Mouse (Mus musculus) liver, embryonic 13.5 days (tissue): ENCODE measurements around the gene 1700034J05Rik. TPM values are rescaled to one million over a fixed set of nuclear protein-coding genes. Genes with fewer than 3 reads are reported as not detected.

ENCODE experiments used
- ATAC-seq: fragments of 200-750 bp; cut with Nextera tagmentation; 2 replicates; pipeline ENCODE4 v1.8.0; 2017; ENCODE audit warnings: low read depth, mild to moderate bottlenecking, moderate number of reproducible peaks, moderate library complexity
- DNase-seq: peaks from one replicate; pipeline ENCODE4 v3.0.0; 2022
- H3K27ac ChIP-seq: fragments of 300-500 bp; sonication (generic); 2 replicates; pipeline ENCODE4 v1.5.1; 2015; ENCODE audit warnings: moderate library complexity, mild to moderate bottlenecking, inconsistent platforms
- H3K27me3 ChIP-seq: fragments of 300-500 bp; sonication (generic); 2 replicates; pipeline ENCODE4 v1.6.1; 2015; ENCODE audit warnings: mild to moderate bottlenecking, inconsistent platforms
- H3K36me3 ChIP-seq: fragments of 300-500 bp; sonication (generic); 2 replicates; pipeline ENCODE4 v1.6.1; 2015; ENCODE audit warnings: mild to moderate bottlenecking, inconsistent platforms
- H3K4me1 ChIP-seq: fragments of 300-500 bp; sonication (generic); replicated peaks from 2 replicates; pipeline ENCODE4 v1.6.1; 2015; ENCODE audit warnings: inconsistent platforms
- H3K4me2 ChIP-seq: fragments of 300-500 bp; sonication (generic); 2 replicates; pipeline ENCODE4 v1.6.1; 2015; ENCODE audit warnings: inconsistent platforms, mild to moderate bottlenecking, moderate library complexity
- H3K4me3 ChIP-seq: fragments of 300-500 bp; sonication (generic); replicated peaks from 2 replicates; pipeline ENCODE4 v1.5.1; 2015; ENCODE audit warnings: mild to moderate bottlenecking, inconsistent platforms
- H3K9ac ChIP-seq: fragments of 300-500 bp; sonication (generic); 2 replicates; pipeline ENCODE4 v1.6.1; 2015; ENCODE audit warnings: mild to moderate bottlenecking, inconsistent platforms
- H3K9me3 ChIP-seq: fragments of 300-500 bp; sonication (generic); replicated peaks from 2 replicates; pipeline ENCODE4 v1.6.1; 2016; ENCODE audit warnings: inconsistent platforms
- WGBS: fragments of 180-500 bp; shearing (Covaris S2); methylation state at CpG from one replicate; pipeline ENCODE4 v1.1.7; 2015; ENCODE audit not compliant: insufficient replicate concordance; 5-methylcytosine and 5-hydroxymethylcytosine counted together
- polyA plus RNA-seq: library from polyadenylated mRNA; unstranded; fragments of >200 nt; fragmentation: Nextera tagmentation; extraction: Ambion mirVana; gene quantifications from 2 replicates; pipeline ENCODE4 v1.2.1, GENCODE M21; 2015

Gene 1700034J05Rik
- polyA plus RNA-seq, 1 experiment from 2014 or later: not detected

- no peak overlapping the region for H3K4me2 ChIP-seq
- no peaks in the 10 kb centered on the region for H3K9me3 ChIP-seq
- no peak for ATAC-seq
- H3K9ac ChIP-seq: no peak overlapping the region
- peaks cover 46% of the 10 kb centered on the region for H3K4me1 ChIP-seq
- H3K27me3 ChIP-seq: no peaks in the 10 kb centered on the region
- H3K36me3 ChIP-seq: no peaks in the 10 kb centered on the region
- no peak overlapping the region for H3K4me3 ChIP-seq
- no peak overlapping the region for H3K27ac ChIP-seq
- no peak for DNase-seq
- WGBS: 69% methylated on average over 6 of the region's 6 CpGs
Measured at GRCm38 (mm10) chr6:146963396-146964150, 9.4 kb upstream of the 1700034J05Rik start.

GRCm38 (mm10) chr6:146961832-146962481, 7.7 kb upstream of the 1700034J05Rik start:
- ATAC-seq (peak; percentile 86), DNase-seq (peak; percentile 36)
- peak overlapping the region; percentile 71 for H3K27ac ChIP-seq
- H3K4me1 ChIP-seq: peaks cover 46% of the 10 kb centered on the region
- H3K4me2 ChIP-seq: 0 out of 2 replicates have a peak overlapping the region, but pooled peaks have one; percentile 12
- 22% methylated on average over 6 of the region's 6 CpGs for WGBS
- peak overlapping the region; percentile 3; the same call in 1 of the 2 replicates for H3K9ac ChIP-seq
- no peaks in the 10 kb centered on the region for H3K9me3 ChIP-seq
- H3K36me3 ChIP-seq: no peaks in the 10 kb centered on the region
- H3K27me3 ChIP-seq: no peaks in the 10 kb centered on the region
- H3K4me3 ChIP-seq: no peak overlapping the region

GRCm38 (mm10) chr6:146960956-146961355, 6.7 kb upstream of the 1700034J05Rik start:
- WGBS: 64% methylated on average over 5 of the region's 5 CpGs
- no peak for DNase-seq
- Histone ChIP-seq H3K4me3 (no peak overlapping the region), H3K36me3 (no peaks in the 10 kb centered on the region), H3K9me3 (no peaks in the 10 kb centered on the region), H3K9ac (0 out of 2 replicates have a peak overlapping the region, but pooled peaks have one; percentile 3), H3K4me1 (peaks cover 42% of the 10 kb centered on the region), H3K27ac (peak overlapping the region; percentile 71), H3K4me2 (no peak overlapping the region), H3K27me3 (no peaks in the 10 kb centered on the region)
- no peak for ATAC-seq

DNA sequence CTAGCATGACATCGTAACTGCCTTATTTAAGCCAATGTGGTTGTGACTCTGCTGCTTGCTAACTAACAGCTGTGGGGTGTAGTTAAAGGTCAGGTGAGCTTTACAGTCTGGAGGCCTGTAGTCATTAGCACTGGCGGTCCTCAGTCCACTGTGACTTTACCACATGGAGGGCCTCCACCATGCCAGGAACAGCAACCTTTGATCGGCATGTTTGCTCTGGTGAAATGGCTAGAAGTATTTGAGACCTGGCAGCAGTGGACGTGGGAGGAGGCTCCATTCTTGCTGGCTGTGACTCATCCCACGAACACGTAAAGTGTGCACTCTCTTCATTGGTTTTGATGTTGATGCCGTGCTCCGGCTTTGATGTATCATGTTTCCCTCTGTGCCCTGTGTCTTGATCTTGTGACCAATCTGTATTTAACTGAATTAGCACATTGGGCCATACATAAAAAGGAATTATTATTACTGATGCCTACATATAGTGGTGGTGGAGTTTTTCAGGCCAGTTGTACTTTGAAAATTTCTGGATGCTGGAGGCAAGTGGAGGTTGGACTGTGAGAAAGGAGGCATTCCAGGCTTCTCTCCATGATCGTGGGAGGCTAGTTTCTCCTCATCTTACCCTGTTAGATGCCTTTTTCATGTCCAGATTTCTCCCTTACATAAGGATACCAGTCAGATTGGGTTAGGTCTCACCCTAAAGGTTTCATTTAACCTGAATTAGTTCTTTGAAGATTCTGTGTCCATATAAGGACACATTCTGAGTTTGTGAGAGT, 5.9 kb upstream of the 1700034J05Rik start:
- DNase-seq: no peak
- no peaks in the 10 kb centered on the region for H3K27me3 ChIP-seq
- no peak overlapping the region for H3K4me2 ChIP-seq
- no peak overlapping the region for H3K27ac ChIP-seq
- H3K4me3 ChIP-seq: no peak overlapping the region
- no peaks in the 10 kb centered on the region for H3K36me3 ChIP-seq
- ATAC-seq: no peak
- H3K4me1 ChIP-seq: peaks cover 50% of the 10 kb centered on the region
- H3K9ac ChIP-seq: no peak overlapping the region
- no peaks in the 10 kb centered on the region for H3K9me3 ChIP-seq
- 69% methylated on average over 9 of the region's 9 CpGs for WGBS

GRCm38 (mm10) chr6:146958694-146959093, 4.5 kb upstream of the 1700034J05Rik start:
- peaks cover 53% of the 10 kb centered on the region for H3K4me1 ChIP-seq
- no peak overlapping the region for H3K4me3 ChIP-seq
- no peaks in the 10 kb centered on the region for H3K9me3 ChIP-seq
- H3K27ac ChIP-seq: no peak overlapping the region
- no peak for DNase-seq
- no peaks in the 10 kb centered on the region for H3K36me3 ChIP-seq
- no peaks in the 10 kb centered on the region for H3K27me3 ChIP-seq
- WGBS: 44% methylated on average over 1 of the region's 1 CpGs
- no peak overlapping the region for H3K4me2 ChIP-seq
- no peak overlapping the region for H3K9ac ChIP-seq
- ATAC-seq: no peak

- peaks cover 53% of the 10 kb centered on the region for H3K4me1 ChIP-seq
- H3K27ac ChIP-seq: no peak overlapping the region
- no peaks in the 10 kb centered on the region for H3K27me3 ChIP-seq
- ATAC-seq: no peak
- H3K36me3 ChIP-seq: no peaks in the 10 kb centered on the region
- H3K9ac ChIP-seq: no peak overlapping the region
- WGBS: 82% methylated on average over 1 of the region's 1 CpGs
- no peak overlapping the region for H3K4me2 ChIP-seq
- no peak overlapping the region for H3K4me3 ChIP-seq
- no peaks in the 10 kb centered on the region for H3K9me3 ChIP-seq
- DNase-seq: no peak
Measured at GRCm38 (mm10) chr6:146956961-146957360, 2.7 kb upstream of the 1700034J05Rik start.

DNA sequence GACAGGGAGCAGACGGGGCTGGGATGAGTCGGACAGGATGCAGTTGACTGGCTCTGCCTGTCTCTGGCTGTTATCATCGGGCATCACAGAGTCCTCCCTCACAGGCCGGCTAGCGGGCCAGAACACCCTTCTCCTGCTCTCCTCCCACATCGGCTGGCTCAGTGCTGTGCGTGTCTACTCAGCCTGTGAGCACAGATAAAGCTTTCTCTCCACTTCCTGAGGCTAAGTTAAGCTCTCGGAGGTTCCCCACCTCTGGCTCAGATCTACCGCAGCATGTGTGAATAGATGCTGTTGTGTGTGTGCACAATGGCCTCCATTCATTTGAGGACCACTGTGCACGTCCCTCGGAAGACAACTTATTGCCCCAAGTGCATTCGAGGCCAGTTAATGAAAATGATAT, 1.7 kb upstream of the 1700034J05Rik start:
- H3K27ac ChIP-seq: peak overlapping the region; percentile 62
- no peak overlapping the region for H3K9ac ChIP-seq
- peak overlapping the region; percentile 28 for H3K4me2 ChIP-seq
- H3K36me3 ChIP-seq: no peaks in the 10 kb centered on the region
- DNase-seq (peak; percentile 71), ATAC-seq (peak; percentile 100)
- no peaks in the 10 kb centered on the region for H3K9me3 ChIP-seq
- no peaks in the 10 kb centered on the region for H3K27me3 ChIP-seq
- WGBS: 17% methylated on average over 12 of the region's 12 CpGs
- H3K4me1 ChIP-seq: peaks cover 46% of the 10 kb centered on the region
- H3K4me3 ChIP-seq: no peak overlapping the region

GRCm38 (mm10) chr6:146955475-146955874, 1.3 kb upstream of the 1700034J05Rik start:
- WGBS: 18% methylated on average over 1 of the region's 1 CpGs
- ATAC-seq: peak; percentile 62
- Histone ChIP-seq H3K4me3 (no peak overlapping the region), H3K9ac (no peak overlapping the region), H3K9me3 (no peaks in the 10 kb centered on the region), H3K27ac (peak overlapping the region; percentile 62), H3K4me2 (peak overlapping the region; percentile 28), H3K27me3 (no peaks in the 10 kb centered on the region), H3K4me1 (peaks cover 42% of the 10 kb centered on the region), H3K36me3 (no peaks in the 10 kb centered on the region)
- DNase-seq: no peak

GRCm38 (mm10) chr6:146950454-146950832, 3.8 kb downstream of the 1700034J05Rik start:
- H3K4me1 ChIP-seq: peaks cover 60% of the 10 kb centered on the region
- H3K4me3 ChIP-seq: no peak overlapping the region
- WGBS: 12% methylated on average over 1 of the region's 1 CpGs
- H3K27ac ChIP-seq: no peak overlapping the region
- H3K9me3 ChIP-seq: no peaks in the 10 kb centered on the region
- H3K4me2 ChIP-seq: no peak overlapping the region
- DNase-seq: no peak
- no peak for ATAC-seq
- H3K36me3 ChIP-seq: no peaks in the 10 kb centered on the region
- no peak overlapping the region for H3K9ac ChIP-seq
- no peaks in the 10 kb centered on the region for H3K27me3 ChIP-seq

DNA sequence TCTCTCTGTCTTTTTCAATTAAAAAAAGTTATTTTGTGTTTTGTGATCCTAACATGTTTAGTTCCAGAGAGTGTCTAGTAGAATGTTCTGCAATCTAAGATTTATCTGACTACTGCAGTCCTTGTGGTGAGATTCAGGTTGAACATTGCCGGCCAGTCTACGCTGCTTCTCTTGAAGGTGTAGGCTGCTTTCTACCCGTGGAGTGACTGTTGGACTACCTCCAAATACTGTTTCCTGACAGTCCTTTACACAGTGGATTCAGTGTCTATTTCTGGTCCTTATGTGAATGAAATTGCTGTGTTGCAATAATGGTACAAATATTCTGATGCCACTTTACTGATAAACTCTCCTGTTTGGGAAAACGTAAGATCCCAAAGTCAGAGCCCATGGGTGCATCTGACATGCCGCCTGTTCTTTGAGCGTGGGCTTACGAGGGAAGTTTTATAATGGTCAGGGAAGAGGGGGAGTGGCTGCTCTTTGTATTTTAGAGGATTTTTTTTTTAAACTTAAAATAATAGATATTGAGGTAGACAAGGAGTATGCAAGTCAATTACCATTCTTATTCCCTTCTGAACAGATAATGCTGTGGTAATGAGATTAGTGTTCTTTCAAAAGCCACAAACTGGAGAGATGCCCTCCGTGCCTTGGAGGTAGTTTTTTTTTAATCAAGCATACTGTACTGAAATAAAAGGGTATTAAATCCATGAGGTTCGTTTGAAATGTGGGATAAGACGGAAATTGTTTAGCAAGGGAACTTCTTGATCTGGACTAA, 4.4 kb downstream of the 1700034J05Rik start:
- Histone ChIP-seq H3K36me3 (no peaks in the 10 kb centered on the region), H3K27ac (no peak overlapping the region), H3K27me3 (no peaks in the 10 kb centered on the region), H3K4me1 (peaks cover 60% of the 10 kb centered on the region), H3K9ac (no peak overlapping the region), H3K4me3 (no peak overlapping the region), H3K9me3 (no peaks in the 10 kb centered on the region), H3K4me2 (no peak overlapping the region)
- no peak for DNase-seq
- 44% methylated on average over 10 of the region's 10 CpGs for WGBS
- ATAC-seq: no peak

DNA sequence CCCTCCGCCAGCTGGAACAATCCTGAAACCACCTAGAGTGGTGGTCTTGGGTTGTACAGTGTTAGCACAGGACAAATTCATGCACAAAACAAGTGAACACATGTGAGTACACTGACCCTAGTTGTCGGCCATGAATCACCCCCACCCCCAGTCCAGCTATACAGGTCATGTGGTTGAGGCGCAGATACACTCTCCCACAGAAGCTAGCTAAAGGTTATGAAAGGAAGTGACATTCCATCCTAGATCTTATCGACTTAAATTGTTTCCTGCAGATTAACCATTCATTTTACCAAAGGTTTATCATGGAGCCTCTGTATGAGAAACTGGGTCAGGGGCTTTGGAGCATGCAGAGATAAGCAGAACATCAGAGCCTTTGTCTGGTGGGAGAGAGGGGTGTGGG, 7.0 kb downstream of the 1700034J05Rik start:
- Histone ChIP-seq H3K9ac (no peak overlapping the region), H3K36me3 (no peaks in the 10 kb centered on the region), H3K27me3 (no peaks in the 10 kb centered on the region), H3K4me3 (no peak overlapping the region), H3K4me2 (no peak overlapping the region), H3K4me1 (peaks cover 61% of the 10 kb centered on the region), H3K27ac (no peak overlapping the region), H3K9me3 (no peaks in the 10 kb centered on the region)
- ATAC-seq (no peak), DNase-seq (no peak)
- WGBS: 42% methylated on average over 4 of the region's 4 CpGs
